Mouse (Mus musculus) small intestine, adult 2 months (tissue): Measurements from ENCODE around the gene Mmachc. TPM values are rescaled to one million over a fixed set of nuclear protein-coding genes. Genes with fewer than 3 reads are reported as not detected.

Experiments used
- H3K27ac ChIP-seq: fragments of 200-500 bp; 2 replicates; pipeline ENCODE4 v1.5.1; 2012; ENCODE audit warnings: low read depth, low read length, control low read depth, inconsistent platforms; ENCODE audit not compliant: insufficient read depth
- H3K27me3 ChIP-seq: fragments of 200-500 bp; 2 replicates; pipeline ENCODE4 v1.6.1; 2012; ENCODE audit warnings: mild to moderate bottlenecking, moderate library complexity, low read length, inconsistent platforms; ENCODE audit not compliant: control insufficient read depth, insufficient read depth
- H3K36me3 ChIP-seq: fragments of 200-500 bp; 2 replicates; pipeline ENCODE4 v1.6.1; 2012; ENCODE audit warnings: mild to moderate bottlenecking, low read length, control low read depth, inconsistent platforms; ENCODE audit not compliant: control insufficient read depth, insufficient read depth
- H3K4me1 ChIP-seq: fragments of 200-500 bp; 2 replicates; pipeline ENCODE4 v1.6.1; 2012; ENCODE audit warnings: low read length, inconsistent platforms, mixed read lengths; ENCODE audit not compliant: control insufficient read depth, insufficient read depth, insufficient read length
- H3K4me3 ChIP-seq: fragments of 200-500 bp; 2 replicates; pipeline ENCODE4 v1.5.1; 2012; ENCODE audit warnings: low read depth, mild to moderate bottlenecking, control low read depth, inconsistent platforms, low read length, moderate library complexity
- CTCF ChIP-seq: fragments of 200-500 bp; IDR thresholded peaks from 2 replicates; pipeline ENCODE4 v1.5.1; 2012; ENCODE audit warnings: low read depth, mild to moderate bottlenecking, control low read depth, inconsistent platforms, low read length, moderate library complexity, mixed read lengths; ENCODE audit not compliant: insufficient replicate concordance, insufficient read length; ENCODE audit errors: extremely low read depth
- POLR2A ChIP-seq: fragments of 200-500 bp; IDR thresholded peaks from 2 replicates; pipeline ENCODE4 v1.6.1; 2012; ENCODE audit warnings: low read depth, mild to moderate bottlenecking, control low read depth, inconsistent platforms, low read length, moderate library complexity
- WGBS: fragments of 180-500 bp; shearing (Covaris S2); methylation state at CpG from one replicate; pipeline ENCODE4 v1.1.7; 2018; 5-methylcytosine and 5-hydroxymethylcytosine counted together
- polyA plus RNA-seq: library from polyadenylated mRNA; depleted of rRNA; stranded (reverse); fragments of >200 nt; gene quantifications from 2 replicates; pipeline ENCODE4 v1.2.3, GENCODE M21; 2012

Gene Mmachc
- polyA plus RNA-seq, 1 experiment, result 2.0 TPM

DNA sequence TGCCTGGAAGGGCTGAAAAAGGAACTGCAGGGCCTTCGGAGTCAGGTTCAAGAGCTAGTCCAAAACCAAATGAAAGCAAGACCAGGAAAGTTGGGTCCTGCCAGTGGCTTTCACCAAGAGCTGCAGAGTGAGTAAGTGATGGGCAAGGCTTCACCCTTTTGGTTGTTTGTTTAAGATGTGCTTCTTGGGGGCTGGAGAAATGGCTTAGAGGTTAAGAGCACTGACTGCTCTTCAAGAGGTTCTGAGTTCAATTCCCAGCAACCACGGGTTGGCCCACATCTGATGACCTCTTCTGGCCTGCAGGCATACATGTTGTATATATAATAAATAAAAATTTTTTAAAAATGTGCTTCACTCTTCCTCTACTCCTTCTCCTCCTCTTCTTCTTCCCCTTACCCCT lies 1.9 kb upstream of the Mmachc start:
- Histone ChIP-seq H3K27me3 (no peaks in the 10 kb centered on the region), H3K4me1 (no peaks in the 10 kb centered on the region; the same call in 1 of the 2 replicates), H3K36me3 (peaks cover 2% of the 10 kb centered on the region; the same call in 1 of the 2 replicates), H3K27ac (no peak overlapping the region), H3K4me3 (no peak overlapping the region)
- TF ChIP-seq POLR2A, result no peak
- TF ChIP-seq CTCF, result no peak
- 90% methylated on average over 2 of the region's 2 CpGs for WGBS

DNA sequence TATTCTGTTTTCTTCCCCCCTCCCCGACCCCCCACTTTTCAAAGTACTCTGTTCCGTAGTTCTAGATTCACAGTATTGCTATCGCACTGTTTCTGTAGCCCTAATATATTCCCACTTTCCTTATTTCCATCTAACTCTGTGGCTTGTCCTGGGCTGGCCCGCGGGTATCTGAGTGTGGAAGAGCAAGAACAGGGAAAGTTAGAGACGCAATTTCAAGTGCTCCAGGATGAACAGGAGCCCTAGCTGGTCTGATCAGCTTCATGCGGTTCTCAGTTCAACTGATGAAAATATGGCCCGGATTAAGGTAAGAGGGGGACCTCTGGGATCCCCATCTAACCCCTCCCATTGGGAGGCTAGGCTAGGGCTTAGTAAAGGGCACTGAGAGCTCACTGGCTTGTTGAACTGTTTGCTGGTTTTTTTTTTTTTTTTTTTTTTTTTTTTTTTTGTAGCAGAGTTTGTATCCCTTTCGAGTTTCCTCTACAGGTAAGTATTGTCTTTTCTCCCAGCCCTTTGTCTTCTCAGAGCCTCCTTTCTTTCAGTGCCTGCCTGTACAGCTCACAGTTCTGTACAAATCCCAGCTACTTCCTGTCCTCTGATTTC lies 685 bp upstream of the Mmachc start:
- Histone ChIP-seq H3K4me1 (no peaks in the 10 kb centered on the region; the same call in 1 of the 2 replicates), H3K4me3 (peak overlapping the region; percentile 54), H3K27me3 (no peaks in the 10 kb centered on the region), H3K36me3 (peaks cover 3% of the 10 kb centered on the region; the same call in 1 of the 2 replicates), H3K27ac (no peak overlapping the region)
- WGBS, result 3% methylated on average over 9 of the region's 9 CpGs
- no peak for TF ChIP-seq CTCF
- TF ChIP-seq POLR2A, result no peak

GRCm38 (mm10) chr4:116707666-116708065 lies 540 bp downstream of the Mmachc start:
- no peaks in the 10 kb centered on the region; the same call in 1 of the 2 replicates for H3K4me1 ChIP-seq
- H3K27me3 ChIP-seq, result no peaks in the 10 kb centered on the region
- peaks cover 3% of the 10 kb centered on the region; the same call in 1 of the 2 replicates for H3K36me3 ChIP-seq
- H3K4me3 ChIP-seq, result peak overlapping the region; percentile 70
- TF ChIP-seq CTCF (no peak), POLR2A (no peak)
- 4% methylated on average over 9 of the region's 9 CpGs for WGBS
- no peak overlapping the region for H3K27ac ChIP-seq

- Histone ChIP-seq H3K4me1 (no peaks in the 10 kb centered on the region), H3K36me3 (peaks cover 22% of the 10 kb centered on the region), H3K27ac (no peak overlapping the region), H3K27me3 (no peaks in the 10 kb centered on the region), H3K4me3 (no peak overlapping the region)
- WGBS, result 27% methylated on average over 6 of the region's 6 CpGs
- TF ChIP-seq CTCF (peak; percentile 71; the same call in 1 of the 2 replicates), POLR2A (no peak)
Measured at GRCm38 (mm10) chr4:116703804-116704203, 4.4 kb downstream of the Mmachc start.

DNA sequence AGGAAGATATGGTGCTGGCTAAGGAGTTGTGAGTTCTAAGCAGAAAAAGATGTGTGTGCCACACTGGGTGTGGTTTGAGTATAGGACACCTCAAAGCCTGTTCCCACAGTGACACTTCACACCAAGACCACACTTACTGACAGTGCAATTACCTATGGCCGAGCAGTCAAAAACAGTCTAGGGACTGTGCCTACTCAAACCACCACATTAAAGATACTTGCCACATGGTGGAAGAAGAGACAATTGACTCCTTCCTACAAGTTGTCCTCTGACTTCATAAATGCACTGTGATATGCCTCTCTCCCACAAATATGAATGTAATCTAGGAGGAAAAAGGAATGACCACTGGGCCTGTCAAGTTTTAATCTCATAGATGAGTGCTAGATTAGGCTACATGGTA lies 7.2 kb downstream of the Mmachc start:
- Histone ChIP-seq H3K4me1 (no peaks in the 10 kb centered on the region), H3K4me3 (no peak overlapping the region), H3K27ac (no peak overlapping the region), H3K36me3 (peaks cover 46% of the 10 kb centered on the region), H3K27me3 (no peaks in the 10 kb centered on the region)
- TF ChIP-seq POLR2A (no peak), CTCF (no peak)
- 81% methylated on average over 1 of the region's 1 CpGs for WGBS

GRCm38 (mm10) chr4:116698693-116699342 lies 9.4 kb downstream of the Mmachc start:
- WGBS, result 42% methylated on average over 2 of the region's 2 CpGs
- peaks cover 61% of the 10 kb centered on the region for H3K36me3 ChIP-seq

GRCm38 (mm10) chr4:116693785-116694184 lies 14.4 kb downstream of the Mmachc start:
- Histone ChIP-seq H3K36me3 (peaks cover 79% of the 10 kb centered on the region), H3K27ac (no peak overlapping the region), H3K4me3 (no peak overlapping the region), H3K27me3 (no peaks in the 10 kb centered on the region), H3K4me1 (peaks cover 2% of the 10 kb centered on the region; the same call in 1 of the 2 replicates)
- TF ChIP-seq CTCF (no peak), POLR2A (no peak)
- WGBS, result 60% methylated on average over 2 of the region's 2 CpGs

More at GRCm38 (mm10) chr4:116698693-116699342, 9.4 kb downstream of the Mmachc start:
- Histone ChIP-seq H3K27ac (no peak overlapping the region), H3K4me1 (no peaks in the 10 kb centered on the region), H3K4me3 (no peak overlapping the region), H3K27me3 (no peaks in the 10 kb centered on the region)
- TF ChIP-seq POLR2A (no peak), CTCF (no peak)
